Mouse (Mus musculus): ENCODE results near the gene Snx21.

- peak; percentile 18; the same call in 1 of the 2 replicates for TF ChIP-seq CTCF (IDR thresholded peaks at IDR 0.05; ENCODE audit: extremely low read depth, insufficient read length, insufficient replicate concordance, low read depth, low read length)
- TF ChIP-seq POLR2A (IDR thresholded peaks at IDR 0.05; ENCODE audit: low read depth, low read length), result no peak
Observed at GRCm38 (mm10) chr2:164834531-164834930, 48.9 kb downstream of the Snx21 start.
